Mouse (Mus musculus) liver, postnatal 0 days (tissue): Measurements from ENCODE around the gene Fcrl1.

Source experiments
- CTCF ChIP-seq: sonication (generic); IDR thresholded peaks from 2 replicates; pipeline ENCODE4 v1.5.1; 2016; ENCODE audit warnings: antibody characterized with exemption, low read depth
- EP300 ChIP-seq: IDR thresholded peaks from 2 replicates; pipeline ENCODE4 v1.6.1; 2016; ENCODE audit warnings: antibody characterized with exemption, low read depth, mild to moderate bottlenecking

DNA sequence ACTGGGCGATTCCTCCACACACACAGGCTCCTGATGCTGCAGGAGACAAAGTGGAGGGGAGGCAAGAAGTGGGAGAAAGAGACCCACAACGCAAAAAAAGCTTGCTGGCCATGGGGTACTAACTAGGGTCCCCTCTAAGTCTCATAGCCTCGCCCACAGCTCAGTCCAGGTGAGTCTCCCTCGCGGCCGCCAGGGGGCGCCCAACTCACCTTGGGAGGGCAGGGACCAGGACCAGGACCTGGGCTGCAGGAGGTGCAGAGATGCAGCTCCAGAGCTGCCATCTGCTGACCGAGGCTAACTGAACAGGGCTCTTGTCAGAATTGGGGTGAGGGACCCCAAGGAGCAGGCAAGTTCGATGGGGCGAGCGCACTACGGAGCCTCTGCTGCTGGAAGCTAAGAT, 35.0 kb downstream of the Fcrl1 start:
- TF ChIP-seq EP300, result no peak
- TF ChIP-seq CTCF, result peak; percentile 91
